Mouse (Mus musculus): ENCODE measurements around the gene Tacr1. TPM values are rescaled to one million over a fixed set of nuclear protein-coding genes. Genes with fewer than 3 reads are reported as not detected.

The Tacr1 gene
- not detected in 2 replicates for total RNA-seq (2014; fragmentation: Nextera tagmentation)
- total RNA-seq (2017) = 0.06 and 0.11 TPM in 2 replicates
- polyA plus RNA-seq (2012) = not detected in 2 replicates

- DNase-seq (ENCODE audit: low spot score) (no peak), ATAC-seq (ENCODE audit: extremely low read depth, insufficient number of reproducible peaks, low FRiP score, poor library complexity, severe bottlenecking) (no peak)
- Histone ChIP-seq H3K4me3 (ENCODE audit: low read depth, low read length) (no peak within 1 kb of the TSS; the same call in 1 of the 2 replicates), H3K4me1 (ENCODE audit: insufficient read depth, low read depth, low read length) (no peaks in the 10 kb centered on the region), H3K36me3 (replicated peaks) (no peaks in the 10 kb centered on the region), H3K9me3 (replicated peaks) (peaks cover 37% of the 10 kb centered on the region), H3K27me3 (ENCODE audit: insufficient read depth, low read length) (no peaks in the 10 kb centered on the region)
- no peak for TF ChIP-seq GATA2 (IDR thresholded peaks at IDR 0.05; ENCODE audit: borderline replicate concordance, low read depth, low read length)
- TF ChIP-seq TAL1 (conservative IDR thresholded peaks at IDR 0.05; ENCODE audit: low read depth, low read length) = no peak
- no peak for TF ChIP-seq GATA1 (IDR thresholded peaks at IDR 0.05; ENCODE audit: borderline replicate concordance, low read length)
- TF ChIP-seq CTCF (IDR thresholded peaks at IDR 0.05; ENCODE audit: low read depth, low read length) = no peak
- no peak for TF ChIP-seq POLR2AphosphoS5 (IDR thresholded peaks at IDR 0.05; ENCODE audit: insufficient replicate concordance, low read depth, low read length)
Measured at GRCm38 (mm10) chr6:82401595-82402451, at the start of gene Tacr1. TSS of gene Tacr1 (plus strand) at chr6:82402334.

GRCm38 (mm10) chr6:82376144-82376543 is 26.0 kb upstream of the Tacr1 start:
- H3K36me3 ChIP-seq (replicated peaks) = no peaks in the 10 kb centered on the region
- TF ChIP-seq GATA2 (IDR thresholded peaks at IDR 0.05; ENCODE audit: borderline replicate concordance, low read depth, low read length) (no peak), POLR2AphosphoS5 (IDR thresholded peaks at IDR 0.05; ENCODE audit: insufficient replicate concordance, low read depth, low read length) (no peak), GATA1 (IDR thresholded peaks at IDR 0.05; ENCODE audit: borderline replicate concordance, low read length) (no peak), TAL1 (conservative IDR thresholded peaks at IDR 0.05; ENCODE audit: low read depth, low read length) (no peak), CTCF (IDR thresholded peaks at IDR 0.05; ENCODE audit: low read depth, low read length) (no peak)
- DNase-seq (ENCODE audit: low spot score) (no peak), ATAC-seq (ENCODE audit: extremely low read depth, insufficient number of reproducible peaks, low FRiP score, poor library complexity, severe bottlenecking) (no peak)
- H3K27me3 ChIP-seq (ENCODE audit: insufficient read depth, low read length) = no peaks in the 10 kb centered on the region
- no peaks in the 10 kb centered on the region for H3K4me1 ChIP-seq (ENCODE audit: insufficient read depth, low read depth, low read length)
- no peak overlapping the region for H3K4me3 ChIP-seq (ENCODE audit: low read depth, low read length)
- H3K9me3 ChIP-seq (replicated peaks) = peaks cover 24% of the 10 kb centered on the region

- Histone ChIP-seq H3K9me3 (replicated peaks) (peaks cover 20% of the 10 kb centered on the region), H3K27me3 (ENCODE audit: insufficient read depth, low read length) (no peaks in the 10 kb centered on the region), H3K36me3 (replicated peaks) (no peaks in the 10 kb centered on the region), H3K4me3 (ENCODE audit: low read depth, low read length) (no peak overlapping the region), H3K4me1 (ENCODE audit: insufficient read depth, low read depth, low read length) (no peaks in the 10 kb centered on the region)
- ATAC-seq (ENCODE audit: extremely low read depth, insufficient number of reproducible peaks, low FRiP score, poor library complexity, severe bottlenecking) = no peak
- TF ChIP-seq GATA2 (IDR thresholded peaks at IDR 0.05; ENCODE audit: borderline replicate concordance, low read depth, low read length) (no peak), TAL1 (conservative IDR thresholded peaks at IDR 0.05; ENCODE audit: low read depth, low read length) (no peak), CTCF (IDR thresholded peaks at IDR 0.05; ENCODE audit: low read depth, low read length) (no peak), POLR2AphosphoS5 (IDR thresholded peaks at IDR 0.05; ENCODE audit: insufficient replicate concordance, low read depth, low read length) (no peak)
- no peak for DNase-seq (ENCODE audit: low spot score)
Measured at GRCm38 (mm10) chr6:82383556-82383955, 18.6 kb upstream of the Tacr1 start.

- ATAC-seq (ENCODE audit: extremely low read depth, insufficient number of reproducible peaks, low FRiP score, poor library complexity, severe bottlenecking) = no peak
- Histone ChIP-seq H3K4me3 (ENCODE audit: low read depth, low read length) (no peak overlapping the region; the same call in 1 of the 2 replicates), H3K9me3 (replicated peaks) (peaks cover 37% of the 10 kb centered on the region), H3K4me1 (ENCODE audit: insufficient read depth, low read depth, low read length) (no peaks in the 10 kb centered on the region), H3K27me3 (ENCODE audit: insufficient read depth, low read length) (no peaks in the 10 kb centered on the region), H3K36me3 (replicated peaks) (no peaks in the 10 kb centered on the region)
- TF ChIP-seq CTCF (IDR thresholded peaks at IDR 0.05; ENCODE audit: low read depth, low read length) = no peak
- no peak for TF ChIP-seq TAL1 (conservative IDR thresholded peaks at IDR 0.05; ENCODE audit: low read depth, low read length)
- no peak for TF ChIP-seq GATA1 (IDR thresholded peaks at IDR 0.05; ENCODE audit: borderline replicate concordance, low read length)
- TF ChIP-seq POLR2AphosphoS5 (IDR thresholded peaks at IDR 0.05; ENCODE audit: insufficient replicate concordance, low read depth, low read length) = no peak
- no peak for TF ChIP-seq GATA2 (IDR thresholded peaks at IDR 0.05; ENCODE audit: borderline replicate concordance, low read depth, low read length)
- DNase-seq (ENCODE audit: low spot score) = no peak
Measured at GRCm38 (mm10) chr6:82402501-82403495, 664 bp downstream of the Tacr1 start.

- ATAC-seq (ENCODE audit: extremely low read depth, insufficient number of reproducible peaks, low FRiP score, poor library complexity, severe bottlenecking) (no peak), DNase-seq (ENCODE audit: low spot score) (no peak)
- no peaks in the 10 kb centered on the region for H3K27me3 ChIP-seq (ENCODE audit: insufficient read depth, low read length)
- H3K9me3 ChIP-seq (replicated peaks) = peaks cover 4% of the 10 kb centered on the region; the same call in 1 of the 2 replicates
- TF ChIP-seq GATA2 (IDR thresholded peaks at IDR 0.05; ENCODE audit: borderline replicate concordance, low read depth, low read length) = no peak
- TF ChIP-seq TAL1 (conservative IDR thresholded peaks at IDR 0.05; ENCODE audit: low read depth, low read length) = no peak
- no peak for TF ChIP-seq POLR2AphosphoS5 (IDR thresholded peaks at IDR 0.05; ENCODE audit: insufficient replicate concordance, low read depth, low read length)
- TF ChIP-seq GATA1 (IDR thresholded peaks at IDR 0.05; ENCODE audit: borderline replicate concordance, low read length) = no peak
- no peak for TF ChIP-seq CTCF (IDR thresholded peaks at IDR 0.05; ENCODE audit: low read depth, low read length)
- H3K36me3 ChIP-seq (replicated peaks) = no peaks in the 10 kb centered on the region
- no peak overlapping the region for H3K4me3 ChIP-seq (ENCODE audit: low read depth, low read length)
- no peaks in the 10 kb centered on the region for H3K4me1 ChIP-seq (ENCODE audit: insufficient read depth, low read depth, low read length)
Measured at GRCm38 (mm10) chr6:82418367-82418766, 16.2 kb downstream of the Tacr1 start.
